Mouse (Mus musculus): ENCODE results near the gene Gm20517.

DNA sequence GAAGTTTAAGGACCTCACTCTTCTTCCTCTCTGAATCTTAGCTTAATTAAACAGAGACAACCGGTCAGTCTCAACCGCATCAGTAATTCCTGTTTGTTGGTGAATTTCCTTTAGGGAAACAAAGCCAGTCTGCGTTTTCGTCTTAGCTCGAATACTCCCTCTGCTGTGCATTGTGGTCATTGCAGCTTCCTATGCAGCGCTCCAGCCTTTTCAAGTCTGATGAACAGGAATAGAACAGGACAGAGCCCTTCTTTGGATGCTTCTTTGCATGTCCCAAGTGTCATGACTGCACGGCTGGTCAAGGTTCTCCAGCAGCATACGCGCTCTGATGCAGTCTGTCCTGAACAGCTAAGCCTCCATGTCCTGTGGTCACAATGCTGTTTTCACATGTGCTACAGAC, 65.2 kb downstream of the Gm20517 start:
- peak; percentile 96 for TF ChIP-seq CTCF (IDR thresholded peaks at IDR 0.05; ENCODE audit: low read depth)
- TF ChIP-seq EP300 (optimal IDR thresholded peaks at IDR 0.05), result no peak

Data from stomach, postnatal 0 days (tissue).